ENCODE assay signal across 8 mouse cellular contexts in the genomic region with DNA sequence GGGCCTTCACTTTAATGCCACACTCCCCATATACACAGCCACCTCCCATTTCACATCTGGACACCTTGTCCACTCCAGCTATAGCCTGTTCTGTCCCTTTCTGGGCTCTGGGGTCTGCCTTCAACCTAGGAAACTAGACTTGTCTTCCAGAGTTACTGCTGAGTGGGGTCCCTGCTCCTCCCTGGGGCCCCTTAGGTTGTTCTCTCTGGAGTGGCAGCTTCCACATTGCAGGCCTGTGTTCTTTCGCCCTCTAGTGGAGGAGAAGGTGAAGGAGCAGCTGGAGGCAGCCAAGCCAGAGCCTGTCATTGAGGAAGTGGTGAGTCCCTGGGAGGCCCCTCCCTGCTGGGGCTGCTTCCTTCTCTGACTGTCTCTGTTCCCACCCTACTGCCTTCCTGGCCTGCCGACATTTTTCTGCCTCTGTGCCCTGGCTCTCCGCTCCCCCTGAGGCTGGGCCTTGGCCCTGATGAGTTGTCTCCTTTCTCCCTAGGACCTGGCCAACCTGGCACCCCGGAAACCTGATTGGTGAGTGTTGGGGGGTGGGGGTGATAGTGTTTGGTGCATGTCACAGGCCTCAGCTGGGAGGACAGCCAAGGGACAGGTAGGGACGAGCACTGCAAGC. TPM values are rescaled to one million over a fixed set of nuclear protein-coding genes. Genes with fewer than 3 reads are reported as not detected.
A peak's percentile ranks its signal among the peaks of the same experiment; 100 is the strongest.
DNase-seq lines count a peak whose midpoint lies in the region; ATAC-seq and TF ChIP-seq lines count a peak whose summit lies in the region.

No protein-coding gene starts in this region.

- peak overlapping the region; percentile 56 for H3K4me2 ChIP-seq in heart, embryonic 14.5 days (ENCODE audit: low read length)
- H3K4me2 ChIP-seq in liver, embryonic 14.5 days (ENCODE audit: low read depth) = peak overlapping the region; percentile 11; the same call in 1 of the 2 replicates
- peak overlapping the region; percentile 44 for H3K4me2 ChIP-seq in stomach, embryonic 15.5 days

- peak overlapping the region; percentile 66 for H3K9ac ChIP-seq in heart, embryonic 14.5 days (ENCODE audit: low read length)
- no peak overlapping the region for H3K9ac ChIP-seq in liver, embryonic 14.5 days (replicated peaks)
- no peak overlapping the region for H3K9ac ChIP-seq in stomach, embryonic 15.5 days

- WGBS in forebrain, embryonic 10.5 days = 48% methylated on average over 5 of the region's 5 CpGs
- WGBS in heart, embryonic 14.5 days = 30% methylated on average over 5 of the region's 5 CpGs
- WGBS in liver, embryonic 14.5 days (ENCODE audit: insufficient replicate concordance) = 21% methylated on average over 5 of the region's 5 CpGs
- 38% methylated on average over 5 of the region's 5 CpGs for WGBS in stomach, embryonic 15.5 days

- peak overlapping the region; percentile 36; the same call in 1 of the 2 replicates for H3K27ac ChIP-seq in forebrain, embryonic 10.5 days
- 0 out of 4 replicates have a peak overlapping the region, but pooled peaks of 1 of the 2 experiments have one; percentile 9 for H3K27ac ChIP-seq in heart, embryonic 14.5 days (replicated peaks in 1 of 2; ENCODE audit: control insufficient read depth in 1 of 2, insufficient read depth in 1 of 2, low read depth in 2 of 2, low read length in 2 of 2)
- H3K27ac ChIP-seq in liver, embryonic 14.5 days = no peak overlapping the region
- H3K27ac ChIP-seq in stomach, embryonic 15.5 days = peak overlapping the region; percentile 23; the same call in 1 of the 2 replicates

- DNase-seq in CD4-positive, CD25-positive, alpha-beta regulatory T cell, adult 2 months (ENCODE audit: low read depth, low spot score) = peak; percentile 90
- peak; percentile 47 for DNase-seq in c-Kit-negative CD71-positive TER-119-positive erythroid progenitor cells, embryonic 14.5 days (ENCODE audit: low read depth, low spot score)
- peak; percentile 59 for DNase-seq in forebrain, embryonic 10.5 days (ENCODE audit: extremely low spot score, low spot score)
- DNase-seq in kidney, postnatal 14 days = peak; percentile 89
- DNase-seq in liver, embryonic 14.5 days (ENCODE audit: low read depth in 3 of 3, low spot score in 3 of 3) = peak; percentile 38 to 62 (median 48)
- DNase-seq in neural tube, embryonic 10.5 days (ENCODE audit: extremely low spot score, low spot score) = peak; percentile 73

- H3K4me3 ChIP-seq in forebrain, embryonic 10.5 days = no peak overlapping the region
- H3K4me3 ChIP-seq in heart, embryonic 14.5 days (ENCODE audit: control insufficient read depth in 1 of 2, insufficient read depth in 1 of 2, low read depth in 1 of 2, low read length in 2 of 2) = peak overlapping the region; percentile 20 to 31
- peak overlapping the region; percentile 13 to 22; a peak in 3 of 4 replicates for H3K4me3 ChIP-seq in liver, embryonic 14.5 days (ENCODE audit: insufficient read depth in 1 of 2, low read depth in 2 of 2, low read length in 2 of 2)
- peak overlapping the region; percentile 28; the same call in 1 of the 2 replicates for H3K4me3 ChIP-seq in stomach, embryonic 15.5 days (replicated peaks)

- peaks cover 64% of the 10 kb centered on the region for H3K36me3 ChIP-seq in forebrain, embryonic 10.5 days (replicated peaks)
- H3K36me3 ChIP-seq in heart, embryonic 14.5 days (ENCODE audit: control insufficient read depth, insufficient read depth, low read length) = peaks cover 44% of the 10 kb centered on the region
- no peaks in the 10 kb centered on the region; the same call in 1 of the 2 replicates for H3K36me3 ChIP-seq in liver, embryonic 14.5 days (replicated peaks; ENCODE audit: control insufficient read depth, insufficient read depth, low read depth)
- H3K36me3 ChIP-seq in stomach, embryonic 15.5 days = peaks cover 16% of the 10 kb centered on the region; the same call in 1 of the 2 replicates

- no peak for TF ChIP-seq EP300 in liver, embryonic 14.5 days (IDR thresholded peaks at IDR 0.05; ENCODE audit: low read depth)

- no peaks in the 10 kb centered on the region for H3K9me3 ChIP-seq in forebrain, embryonic 10.5 days
- H3K9me3 ChIP-seq in heart, embryonic 14.5 days (ENCODE audit: control insufficient read depth, low read length) = no peaks in the 10 kb centered on the region
- H3K9me3 ChIP-seq in liver, embryonic 14.5 days (ENCODE audit: control insufficient read depth, low read length) = no peaks in the 10 kb centered on the region
- H3K9me3 ChIP-seq in stomach, embryonic 15.5 days = no peaks in the 10 kb centered on the region

- TF ChIP-seq CTCF in liver, embryonic 14.5 days (IDR thresholded peaks at IDR 0.05; ENCODE audit: low read depth) = peak; percentile 96

- H3K4me1 ChIP-seq in forebrain, embryonic 10.5 days = peaks cover 10% of the 10 kb centered on the region
- H3K4me1 ChIP-seq in heart, embryonic 14.5 days (ENCODE audit: control insufficient read depth in 2 of 2, insufficient read depth in 2 of 2, low read length in 2 of 2) = peaks cover 0 to 11% of the 10 kb centered on the region in 2 experiments; a peak in 3 of 4 replicates
- H3K4me1 ChIP-seq in liver, embryonic 14.5 days (replicated peaks; ENCODE audit: control insufficient read depth in 2 of 2, insufficient read depth in 2 of 2, low read length in 1 of 2) = no peaks in the 10 kb centered on the region
- peaks cover 11% of the 10 kb centered on the region; the same call in 1 of the 2 replicates for H3K4me1 ChIP-seq in stomach, embryonic 15.5 days

- H3K27me3 ChIP-seq in forebrain, embryonic 10.5 days (ENCODE audit: poor library complexity, severe bottlenecking) = no peaks in the 10 kb centered on the region
- H3K27me3 ChIP-seq in heart, embryonic 14.5 days (ENCODE audit: control insufficient read depth, insufficient read depth, low read length) = no peaks in the 10 kb centered on the region
- H3K27me3 ChIP-seq in liver, embryonic 14.5 days (ENCODE audit: control insufficient read depth, insufficient read depth, low read length) = no peaks in the 10 kb centered on the region
- no peaks in the 10 kb centered on the region for H3K27me3 ChIP-seq in stomach, embryonic 15.5 days (replicated peaks)

- peak; percentile 78 for ATAC-seq in heart, embryonic 14.5 days (ENCODE audit: insufficient number of reproducible peaks, insufficient read depth, low FRiP score, low read depth)
- ATAC-seq in liver, embryonic 14.5 days (ENCODE audit: insufficient read depth) = peak; percentile 72
- peak; percentile 76 for ATAC-seq in stomach, embryonic 15.5 days (ENCODE audit: insufficient read depth, low FRiP score, low read depth)

RNA-seq across cellular contexts. Expression of gene Myl3, which starts 31.9 kb away (rescaled TPM):
- 0.27 and 0.54 TPM in 2 replicates for polyA plus RNA-seq in forebrain, embryonic 10.5 days (2016; fragmentation: Nextera tagmentation; extraction: Ambion mirVana)
- 4,569 and 4,875 TPM in 2 replicates for polyA plus RNA-seq in heart, embryonic 14.5 days (2014; fragmentation: Nextera tagmentation; extraction: Ambion mirVana)
- polyA plus RNA-seq in liver, embryonic 14.5 days (2012; rRNA removed) = 0.10 TPM in 1 of 2 replicates, not detected in the other
- 0.18 TPM in 1 of 2 replicates, not detected in the other for polyA plus RNA-seq in liver, embryonic 14.5 days (2014; fragmentation: Nextera tagmentation; extraction: Ambion mirVana)
- 2.6 and 2.7 TPM in 2 replicates for polyA plus RNA-seq in stomach, embryonic 15.5 days (2015; fragmentation: Nextera tagmentation; extraction: Ambion mirVana)

RNA-seq across cellular contexts. Expression of gene Pth1r, which starts 37.2 kb away (rescaled TPM):
- 19.2 and 23.0 TPM in 2 replicates for polyA plus RNA-seq in forebrain, embryonic 10.5 days (2016; fragmentation: Nextera tagmentation; extraction: Ambion mirVana)
- polyA plus RNA-seq in heart, embryonic 14.5 days (2014; fragmentation: Nextera tagmentation; extraction: Ambion mirVana) = 22.2 and 23.9 TPM in 2 replicates
- polyA plus RNA-seq in liver, embryonic 14.5 days (2012; rRNA removed) = 3.4 and 3.8 TPM in 2 replicates
- polyA plus RNA-seq in liver, embryonic 14.5 days (2014; fragmentation: Nextera tagmentation; extraction: Ambion mirVana) = 2.0 and 2.4 TPM in 2 replicates
- 23.9 and 24.3 TPM in 2 replicates for polyA plus RNA-seq in stomach, embryonic 15.5 days (2015; fragmentation: Nextera tagmentation; extraction: Ambion mirVana)

RNA-seq across cellular contexts. Expression of gene Ccdc12, which starts 53.4 kb away (rescaled TPM):
- 178 and 183 TPM in 2 replicates for polyA plus RNA-seq in forebrain, embryonic 10.5 days (2016; fragmentation: Nextera tagmentation; extraction: Ambion mirVana)
- 146 and 147 TPM in 2 replicates for polyA plus RNA-seq in heart, embryonic 14.5 days (2014; fragmentation: Nextera tagmentation; extraction: Ambion mirVana)
- 42.3 and 64.5 TPM in 2 replicates for polyA plus RNA-seq in liver, embryonic 14.5 days (2012; rRNA removed)
- 60.4 and 66.0 TPM in 2 replicates for polyA plus RNA-seq in liver, embryonic 14.5 days (2014; fragmentation: Nextera tagmentation; extraction: Ambion mirVana)
- polyA plus RNA-seq in stomach, embryonic 15.5 days (2015; fragmentation: Nextera tagmentation; extraction: Ambion mirVana) = 146 and 160 TPM in 2 replicates

RNA-seq across cellular contexts. Expression of gene Nbeal2, which starts 55.8 kb away (rescaled TPM):
- 1.4 and 2.0 TPM in 2 replicates for polyA plus RNA-seq in forebrain, embryonic 10.5 days (2016; fragmentation: Nextera tagmentation; extraction: Ambion mirVana)
- 2.4 and 2.7 TPM in 2 replicates for polyA plus RNA-seq in heart, embryonic 14.5 days (2014; fragmentation: Nextera tagmentation; extraction: Ambion mirVana)
- polyA plus RNA-seq in liver, embryonic 14.5 days (2012; rRNA removed) = 4.2 and 4.3 TPM in 2 replicates
- 1.6 TPM in 2 replicates for polyA plus RNA-seq in liver, embryonic 14.5 days (2014; fragmentation: Nextera tagmentation; extraction: Ambion mirVana)
- 6.2 and 6.9 TPM in 2 replicates for polyA plus RNA-seq in stomach, embryonic 15.5 days (2015; fragmentation: Nextera tagmentation; extraction: Ambion mirVana)

Comparison
In these comparisons a context has a peak if more than half of its experiments do, and no peak if none do; other contexts are left out.
1. RNA of gene Myl3, which starts 31.9 kb away (polyA plus RNA-seq): 4,569 to 4,875 TPM in heart, embryonic 14.5 days; 2.6 to 2.7 TPM in stomach, embryonic 15.5 days, 0.27 to 0.54 TPM in forebrain, embryonic 10.5 days and 0.10 to 0.18 TPM in liver, embryonic 14.5 days; every median in the first group is over 1,000 times any median in the second.
2. Peak in every context shown above with its lines, with median percentiles within 50 percentile points of each other: DNase-seq, ATAC-seq and H3K4me2 ChIP-seq.